Mouse (Mus musculus): ENCODE results near the gene Nbr1.
"Not testable (repeated sequence)": the region's sequence is repeated elsewhere in the genome, so short reads cannot be mapped to it uniquely, and the experiment has no call there.

Nbr1 gene

DNA sequence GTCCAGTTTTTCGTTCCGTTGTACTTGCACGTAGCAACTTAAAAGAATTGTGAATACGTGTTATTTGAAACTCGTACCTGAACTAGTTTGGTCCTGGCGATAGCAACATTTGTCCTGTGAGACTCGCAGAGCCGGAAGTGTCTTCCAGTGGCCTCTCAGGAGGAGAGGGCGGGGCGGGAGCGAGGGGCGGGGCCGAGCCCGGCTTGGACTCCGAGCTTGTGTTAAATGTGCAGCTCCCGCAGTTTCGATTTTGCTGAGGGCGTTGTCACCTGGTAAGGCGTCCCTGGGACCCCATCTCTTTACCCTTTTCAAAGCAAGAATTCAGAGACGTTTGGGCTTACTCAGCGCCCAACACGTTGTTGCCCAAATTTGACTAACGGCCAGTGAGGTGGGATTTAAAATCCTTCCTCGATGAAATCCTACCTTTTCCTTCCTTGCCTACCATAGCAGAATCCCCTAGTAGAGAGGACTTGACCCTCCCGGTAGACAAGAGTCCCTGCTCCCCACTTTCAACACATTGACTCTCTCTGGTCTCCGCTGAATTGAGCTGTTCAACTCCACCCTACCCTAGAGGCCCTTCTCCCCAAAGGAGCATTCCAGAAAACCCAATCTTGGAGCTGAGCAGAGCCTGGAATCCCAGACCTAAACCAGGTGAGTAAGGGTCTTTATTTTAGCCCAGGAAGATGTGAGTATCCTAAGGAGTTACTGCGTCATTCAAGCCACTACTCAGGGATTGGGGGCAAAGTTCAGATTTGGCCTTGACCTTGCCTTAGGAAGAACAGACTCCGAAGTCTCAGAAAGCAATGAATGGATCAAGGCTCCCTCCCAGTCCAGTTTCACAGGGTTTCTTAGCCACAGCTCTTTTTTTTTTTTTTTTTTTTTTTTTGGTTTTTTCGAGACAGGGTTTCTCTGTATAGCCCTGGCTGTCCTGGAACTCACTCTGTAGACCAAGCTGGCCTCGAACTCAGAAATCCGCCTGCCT lies 30.4 kb downstream of the Nbr1 start, which contains the start of gene Tmem106a:
Gene Tmem106a, plus strand, starts transcription at position 189 of the 982 bp plus-strand sequence.
- DNase-seq (ENCODE audit: low spot score in 2 of 2): peak; percentile 66 to 71

DNA sequence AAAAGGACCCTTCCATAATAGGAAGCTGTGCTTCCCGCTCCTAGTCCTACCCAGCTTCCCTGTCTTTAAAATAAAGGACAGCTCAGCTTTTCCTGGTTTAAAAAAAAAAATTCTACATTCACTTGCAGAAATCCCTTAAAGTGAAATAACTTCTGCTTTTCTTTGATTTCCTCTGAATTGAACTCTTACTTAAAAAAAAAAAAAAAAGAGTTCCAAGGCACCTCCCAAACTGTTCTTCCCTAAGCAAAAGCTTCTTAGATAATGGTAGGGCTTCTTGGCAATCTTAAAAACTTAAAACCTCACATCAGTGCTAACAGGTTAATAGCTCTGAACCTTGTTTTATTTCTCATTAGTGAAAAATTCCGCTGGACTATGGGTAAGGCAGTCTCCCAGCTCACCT lies 31.3 kb downstream of the Nbr1 start:
- DNase-seq (ENCODE audit: low spot score in 2 of 2): no peak

DNA sequence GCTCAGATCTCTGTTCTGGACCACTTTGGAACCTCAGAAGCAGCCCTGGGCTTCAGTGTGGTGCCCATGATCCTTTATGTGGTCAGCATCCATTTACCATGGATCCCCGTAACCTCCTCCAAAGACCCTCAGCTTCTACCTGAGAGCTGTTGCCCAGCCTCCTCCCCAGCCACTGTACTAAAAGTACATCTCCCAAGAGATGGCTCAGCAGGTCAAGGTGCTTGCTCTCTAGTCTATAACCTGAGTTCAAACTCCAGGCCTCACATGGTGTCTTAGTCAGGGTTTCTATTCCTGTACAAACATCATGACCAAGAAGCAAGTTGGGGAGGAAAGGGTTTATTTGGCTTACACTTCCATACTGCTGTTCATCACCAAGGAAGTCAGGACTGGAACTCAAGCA lies 33.1 kb downstream of the Nbr1 start:
- DNase-seq (ENCODE audit: low spot score in 2 of 2): not testable (repeated sequence)

DNA sequence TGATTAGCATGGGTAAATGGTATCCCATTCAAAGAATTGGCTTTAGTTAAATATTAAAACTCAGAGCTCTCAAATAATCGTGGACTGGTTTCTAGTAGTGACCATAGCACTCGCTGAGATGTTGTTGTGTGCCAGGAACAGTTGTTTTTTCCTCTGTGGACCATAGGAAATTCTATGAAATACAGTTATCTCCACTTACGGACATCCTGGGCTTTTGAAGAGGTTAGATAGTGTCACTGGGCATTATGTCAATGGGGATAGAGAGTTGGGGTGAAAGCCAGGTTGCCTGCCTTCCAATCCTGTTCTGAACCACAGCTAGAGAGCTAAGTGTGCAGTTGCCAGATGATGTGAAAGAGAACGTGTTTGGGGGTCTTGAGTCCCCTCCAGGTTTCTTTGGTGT lies 33.9 kb downstream of the Nbr1 start:
- DNase-seq (ENCODE audit: low spot score in 2 of 2): no peak

DNA sequence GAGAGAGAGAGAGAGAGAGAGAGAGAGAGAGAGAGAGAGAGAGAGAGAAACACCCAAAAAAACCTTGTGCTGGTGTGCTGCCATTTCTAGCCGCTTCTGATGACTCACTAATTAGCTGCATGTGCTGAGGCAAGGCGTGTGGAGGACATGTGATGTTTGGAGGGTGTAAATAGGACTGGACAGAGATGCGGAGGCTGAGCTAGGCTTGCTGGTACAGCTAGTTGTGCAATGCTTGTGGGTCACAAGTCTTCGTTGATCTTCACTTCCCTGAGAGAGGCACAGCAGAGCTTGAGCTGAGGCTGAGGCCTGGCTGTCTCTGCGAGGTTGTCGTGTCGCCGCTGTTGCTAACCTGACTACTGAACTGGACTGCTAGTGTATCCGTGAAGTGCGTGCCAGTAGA lies 35.7 kb downstream of the Nbr1 start:
- DNase-seq (ENCODE audit: low spot score in 2 of 2): no peak

DNA sequence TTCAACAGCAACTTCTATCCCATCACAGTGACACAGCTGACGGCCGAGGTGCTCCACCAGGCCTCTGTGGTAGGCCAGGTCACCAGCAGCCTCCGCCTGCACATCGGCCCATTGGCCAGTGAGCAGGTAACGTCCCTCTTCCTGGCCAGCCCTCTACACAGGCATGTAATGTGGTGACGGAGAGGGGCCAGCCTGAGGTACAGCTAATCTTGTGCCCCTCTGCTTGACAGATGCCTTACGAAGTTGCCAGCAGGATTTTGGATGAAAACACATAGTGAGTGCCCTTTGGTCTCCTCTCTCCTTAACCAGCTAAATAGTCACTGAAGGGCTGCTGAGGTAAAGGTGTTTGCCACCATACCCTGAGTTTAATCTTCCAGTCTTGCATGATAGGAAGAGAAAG lies 36.9 kb downstream of the Nbr1 start:
- DNase-seq (ENCODE audit: low spot score in 2 of 2): no peak

DNA sequence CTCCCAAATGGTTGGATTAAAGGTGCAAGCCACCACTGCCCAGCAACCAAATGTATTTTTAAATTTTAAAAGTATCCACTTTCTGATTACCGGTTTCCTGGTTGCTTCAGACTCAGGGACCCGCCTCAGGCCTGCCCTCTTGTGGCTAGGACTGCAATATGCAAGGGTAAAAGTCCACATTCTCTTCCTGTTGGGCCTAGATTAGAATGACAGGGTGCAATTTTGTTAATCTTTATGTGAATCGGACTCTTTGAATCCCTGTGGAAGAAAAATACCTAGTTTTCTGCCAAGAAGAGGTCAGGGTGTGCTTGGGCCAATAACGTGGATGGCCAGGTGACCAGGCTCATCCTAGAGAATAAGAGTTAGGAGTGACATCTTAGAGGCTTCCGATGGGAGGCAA lies 37.5 kb downstream of the Nbr1 start:
- no peak for DNase-seq (ENCODE audit: low spot score in 2 of 2)

DNA sequence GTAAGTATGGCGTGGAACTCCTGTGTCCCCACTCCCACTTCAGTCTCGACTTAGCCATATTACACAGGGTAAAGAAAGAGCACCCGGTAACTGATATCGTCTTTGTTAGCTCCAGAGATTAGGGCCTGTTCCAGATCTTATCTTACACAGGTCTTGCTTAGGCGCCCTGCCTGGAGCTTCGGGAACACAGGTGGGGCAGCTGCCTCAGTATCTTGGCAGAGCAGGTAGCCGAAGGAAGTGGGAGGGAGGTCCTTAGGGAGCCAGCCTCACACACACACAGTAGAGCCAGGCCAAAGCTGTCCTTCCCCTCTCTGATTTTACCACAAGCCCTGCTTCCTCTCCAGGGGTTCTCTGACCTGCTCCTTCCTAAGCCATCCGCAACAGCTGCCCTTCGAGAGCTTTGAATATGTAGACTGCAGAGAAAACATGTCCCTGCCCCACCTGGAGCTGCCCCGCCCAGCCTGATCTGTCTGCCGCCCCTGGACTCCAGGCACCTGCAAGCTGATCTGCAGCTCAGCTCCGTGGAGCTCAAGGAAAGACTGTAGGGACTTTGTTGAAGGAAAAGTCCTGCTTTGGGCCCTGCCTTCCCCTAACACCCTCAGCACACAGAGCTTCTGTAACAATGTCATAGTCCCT lies 38.2 kb downstream of the Nbr1 start:
- no peak for DNase-seq (ENCODE audit: low spot score in 2 of 2)

DNA sequence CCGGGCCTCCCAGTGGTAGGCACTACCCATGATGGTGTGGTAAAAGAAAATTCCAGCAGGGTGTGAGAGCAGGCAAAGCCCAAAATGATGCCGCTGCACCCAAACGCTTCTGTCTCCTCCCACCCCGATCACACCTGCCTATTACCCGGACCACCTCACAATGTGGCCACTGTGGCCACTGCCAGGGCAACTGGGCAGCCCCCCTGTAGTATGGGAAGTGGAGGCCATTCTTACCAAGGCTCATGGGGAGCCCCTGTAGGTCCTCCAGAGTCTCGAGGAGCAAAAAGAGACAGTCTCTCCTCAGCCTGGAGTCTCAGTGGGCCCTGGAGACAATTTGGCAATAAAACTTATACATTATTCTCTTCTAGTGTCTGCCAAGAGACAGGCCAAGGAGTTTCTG lies 47.2 kb downstream of the Nbr1 start, which contains the start of gene Gm11634:
Gene Gm11634, minus strand, starts transcription at position 101 of the 400 bp plus-strand sequence.
- DNase-seq (ENCODE audit: low spot score in 2 of 2): no peak

DNA sequence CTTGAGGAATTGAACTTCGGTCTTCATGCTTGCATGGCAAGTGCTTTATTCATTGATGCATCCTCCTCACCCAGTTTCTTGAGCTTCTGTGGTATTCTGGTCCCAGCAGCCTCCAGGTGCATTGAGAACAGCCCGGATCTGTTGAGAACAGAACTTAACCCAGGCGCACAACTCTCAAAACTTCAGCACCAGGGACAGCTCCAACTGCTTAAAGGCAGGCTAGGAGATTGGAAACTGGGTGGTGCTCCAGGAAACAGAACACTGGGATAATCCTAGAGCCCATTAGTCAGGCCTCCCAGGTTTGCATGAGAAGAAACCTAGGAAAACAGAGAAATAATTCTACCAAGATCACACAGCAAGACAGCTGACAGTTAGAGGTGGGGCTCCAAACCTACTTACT lies 50.5 kb downstream of the Nbr1 start:
- DNase-seq (ENCODE audit: low spot score in 2 of 2): no peak

DNA sequence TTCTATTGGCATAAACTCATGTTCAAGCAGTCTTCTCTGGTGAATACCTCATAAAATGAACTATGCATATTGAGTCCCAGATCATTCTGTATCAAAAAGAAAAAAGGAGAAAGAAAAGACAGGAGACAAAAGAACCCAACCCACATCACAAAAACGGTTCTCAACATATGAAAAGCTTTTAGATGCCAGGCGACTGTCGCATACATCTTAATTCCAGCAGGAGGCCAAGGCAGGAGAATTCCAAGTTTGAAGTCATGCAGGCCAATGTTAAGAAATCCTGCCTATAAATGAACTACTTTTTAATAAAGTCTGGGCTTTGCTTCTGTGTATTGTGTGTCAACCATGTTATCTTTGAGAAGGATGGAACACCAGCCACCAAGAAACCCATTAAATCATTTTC lies 52.2 kb downstream of the Nbr1 start:
- no peak for DNase-seq (ENCODE audit: low spot score in 2 of 2)

DNA sequence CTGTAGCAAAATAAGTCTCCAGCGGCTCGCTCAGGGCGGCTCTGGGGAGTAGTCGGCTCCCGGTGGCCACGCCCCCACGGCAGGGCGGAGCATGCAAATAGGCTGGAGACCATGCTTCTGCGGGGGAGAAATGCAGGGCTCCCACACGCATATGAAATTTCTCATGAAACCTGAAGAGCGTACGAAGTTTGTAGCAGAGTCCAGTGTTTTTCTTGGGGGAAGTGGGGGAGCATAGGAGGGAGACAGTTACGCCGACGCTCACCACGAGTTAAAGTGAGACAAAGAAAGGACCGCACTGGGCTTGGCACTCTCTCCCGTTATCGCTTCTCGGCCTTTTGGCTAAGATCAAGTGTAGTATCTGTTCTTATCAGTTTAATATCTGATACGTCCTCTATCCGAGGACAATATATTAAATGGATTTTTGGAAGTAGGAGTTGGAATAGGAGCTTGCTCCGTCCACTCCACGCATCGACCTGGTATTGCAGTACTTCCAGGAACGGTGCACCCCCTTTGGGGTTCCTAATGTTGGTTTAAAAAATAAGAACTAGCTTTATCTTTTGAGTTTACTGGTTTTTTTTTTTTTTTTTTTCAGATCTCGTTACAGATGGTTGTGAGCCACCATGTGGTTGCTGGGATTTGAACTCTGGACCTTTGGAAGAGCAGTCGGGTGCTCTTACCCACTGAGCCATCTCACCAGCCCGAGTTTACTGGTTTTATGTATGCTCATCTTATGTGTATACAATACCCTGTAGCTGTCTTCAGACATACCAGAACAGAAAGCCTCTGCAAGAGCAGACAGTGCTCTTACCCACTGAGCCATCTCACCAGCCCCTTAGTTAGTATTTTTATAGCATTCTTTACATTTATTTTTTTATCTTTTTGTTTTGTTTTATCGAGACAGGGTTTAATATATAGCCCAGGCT lies 52.8 kb downstream of the Nbr1 start:
- peak; percentile 46 to 77 for DNase-seq (ENCODE audit: low spot score in 2 of 2)

DNA sequence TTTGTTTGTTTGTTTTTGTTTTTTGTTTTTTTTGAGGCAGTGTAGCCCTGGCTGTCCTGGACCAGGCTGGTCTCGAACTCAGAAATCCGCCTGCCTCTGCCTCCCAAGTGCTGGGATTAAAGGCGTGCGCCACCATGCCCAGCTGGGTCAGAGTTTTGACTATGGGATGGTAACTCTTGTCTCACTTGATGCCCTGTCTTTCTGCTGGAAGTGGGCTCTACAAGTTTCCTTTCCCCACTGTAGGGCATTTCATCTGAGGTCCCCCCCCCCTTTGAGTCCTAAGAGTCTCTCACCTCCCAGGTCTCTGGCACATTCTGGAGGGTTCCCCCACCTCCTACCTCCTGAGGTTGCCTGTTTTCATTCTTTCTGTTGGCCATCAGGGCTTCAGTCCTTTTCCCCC lies 55.2 kb downstream of the Nbr1 start:
- not testable (repeated sequence) for DNase-seq (ENCODE audit: low spot score in 2 of 2)

DNA sequence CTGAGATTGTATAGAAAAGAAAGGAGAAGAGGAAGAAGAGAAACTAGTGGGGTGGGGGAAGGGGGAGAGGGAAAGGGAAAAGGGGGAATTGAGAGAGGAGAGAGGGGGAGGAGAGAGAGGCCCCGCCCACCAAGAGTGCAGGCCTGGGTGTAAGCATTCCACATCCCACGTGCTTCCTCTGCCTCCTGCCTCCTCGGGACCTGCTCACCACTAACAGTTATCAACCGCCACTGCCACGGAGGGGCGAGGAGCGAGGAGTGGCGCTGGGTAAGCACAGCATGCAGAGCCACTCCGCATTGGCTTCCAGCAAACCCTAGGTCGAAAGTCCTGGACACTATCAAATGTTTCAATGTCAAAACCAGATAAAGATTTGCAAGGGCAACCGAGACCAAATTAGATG lies 58.5 kb downstream of the Nbr1 start:
- no peak for DNase-seq (ENCODE audit: low spot score in 2 of 2)

DNA sequence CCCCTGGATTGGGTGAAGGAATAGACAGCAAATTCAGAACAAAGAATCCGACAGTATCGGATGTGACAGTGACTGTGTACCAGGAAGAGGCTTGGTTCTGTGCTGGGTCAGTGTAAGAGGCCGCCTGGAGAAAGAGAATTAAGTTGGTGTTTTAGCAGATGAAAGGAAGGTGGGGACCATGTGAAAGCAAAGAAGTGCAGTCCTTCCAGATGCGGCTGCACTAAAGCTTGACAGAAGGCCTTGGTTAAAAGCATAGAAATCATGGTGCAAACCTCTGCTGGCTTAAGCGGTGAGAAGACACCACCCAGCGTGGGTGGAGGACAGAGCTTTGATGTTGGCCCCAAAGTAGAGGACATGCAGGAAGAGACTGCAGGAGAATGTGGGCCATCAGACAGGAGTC lies 61.6 kb downstream of the Nbr1 start:
- no peak for DNase-seq (ENCODE audit: low spot score in 2 of 2)

DNA sequence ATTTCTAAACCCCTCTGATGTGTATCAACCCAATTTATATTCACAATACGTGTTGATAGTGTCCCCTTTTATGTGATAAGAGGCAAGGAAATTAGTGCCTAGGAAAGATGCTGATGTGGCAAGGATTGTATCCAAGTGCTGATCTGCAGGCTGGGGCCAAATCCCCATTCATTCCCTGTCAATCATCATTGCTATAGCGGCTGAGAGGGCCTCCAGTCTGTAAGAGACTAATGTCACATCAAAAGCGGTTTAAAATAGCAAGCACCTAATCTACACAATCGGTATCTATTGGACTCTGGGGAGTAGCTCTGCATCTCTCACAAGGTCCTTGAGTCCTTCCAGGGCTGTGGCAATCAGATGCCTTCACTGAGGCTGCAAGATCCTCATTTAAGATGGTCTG lies 62.2 kb downstream of the Nbr1 start:
- no peak for DNase-seq (ENCODE audit: low spot score in 2 of 2)

DNA sequence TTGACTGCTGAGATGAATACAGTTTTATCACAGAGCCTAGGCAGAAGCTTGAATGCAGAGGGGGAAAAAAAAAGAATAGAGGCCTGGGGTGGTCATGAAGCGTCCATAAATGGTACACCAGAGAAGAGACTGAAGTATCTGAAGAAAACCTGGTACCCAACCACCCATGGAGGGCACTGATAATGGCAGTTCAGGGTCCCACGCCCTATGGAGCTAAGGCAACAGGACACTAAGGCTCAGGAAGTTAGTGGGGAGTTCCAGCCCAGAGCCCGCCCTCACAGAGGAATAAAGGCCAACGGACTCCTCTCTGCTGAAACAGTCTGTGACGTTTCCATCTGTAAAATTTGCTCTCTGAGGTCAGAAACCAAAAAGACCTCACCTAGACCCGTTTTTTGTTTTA lies 63.4 kb downstream of the Nbr1 start:
- no peak for DNase-seq (ENCODE audit: low spot score in 2 of 2)

DNA sequence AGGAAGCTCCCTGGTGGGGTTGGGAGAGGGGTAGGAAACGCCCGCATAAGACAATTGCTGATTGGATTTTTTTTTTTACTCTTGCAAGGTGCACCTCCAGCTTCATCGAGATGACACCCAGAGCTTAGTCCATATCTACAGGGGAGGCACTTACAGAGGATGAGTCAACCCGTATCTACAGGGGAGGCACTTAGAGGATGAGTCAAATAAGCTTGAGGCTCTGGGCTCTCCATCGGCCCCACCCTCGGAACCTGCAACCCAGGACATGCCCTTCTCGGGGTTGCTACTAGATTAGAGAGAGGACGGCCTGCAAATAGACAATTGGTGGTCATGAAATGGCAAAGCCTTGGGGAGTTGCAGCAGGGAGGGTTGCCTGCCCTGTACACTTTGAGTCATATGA lies 64.2 kb downstream of the Nbr1 start:
- DNase-seq (ENCODE audit: low spot score in 2 of 2): no peak

DNA sequence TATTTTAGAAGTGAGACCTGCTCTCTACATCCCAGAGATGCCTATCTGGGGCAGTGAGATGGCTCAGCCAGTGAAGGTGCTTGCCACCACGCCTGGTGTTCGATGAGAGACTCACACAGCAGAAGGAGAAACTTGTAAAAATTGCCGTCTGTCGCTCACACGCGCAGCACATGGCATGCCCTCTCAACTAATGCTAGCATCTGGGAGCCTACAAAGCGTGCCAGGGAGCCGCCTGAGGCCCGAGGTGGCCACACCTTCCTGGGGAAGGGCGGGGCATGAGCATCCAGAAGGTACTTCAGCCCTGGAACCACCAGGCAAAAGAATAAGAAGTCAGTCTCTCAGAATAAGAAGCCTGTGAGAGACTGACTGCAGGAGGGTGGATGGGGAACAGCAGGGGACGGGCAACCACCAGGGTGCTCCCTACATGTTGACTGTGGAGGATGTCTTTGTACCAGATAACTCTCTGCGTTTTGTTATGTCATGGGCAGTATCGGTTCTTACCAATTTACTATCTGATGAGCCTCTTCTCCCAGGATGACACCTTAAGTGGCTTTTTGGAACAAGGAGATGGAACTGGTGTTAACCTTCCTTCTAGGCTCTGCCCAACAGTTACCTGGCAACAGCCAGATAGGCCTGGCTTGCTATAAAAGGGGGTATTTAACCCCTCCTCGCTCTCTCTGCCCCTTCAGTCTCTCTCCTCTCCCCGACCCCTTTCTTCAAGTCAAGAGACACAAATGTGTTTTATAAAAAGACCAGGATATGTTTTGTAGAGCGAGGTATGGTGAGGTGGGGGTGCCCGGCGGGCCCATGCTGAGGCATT lies 65.2 kb downstream of the Nbr1 start:
- DNase-seq (ENCODE audit: low spot score in 2 of 2): no peak

DNA sequence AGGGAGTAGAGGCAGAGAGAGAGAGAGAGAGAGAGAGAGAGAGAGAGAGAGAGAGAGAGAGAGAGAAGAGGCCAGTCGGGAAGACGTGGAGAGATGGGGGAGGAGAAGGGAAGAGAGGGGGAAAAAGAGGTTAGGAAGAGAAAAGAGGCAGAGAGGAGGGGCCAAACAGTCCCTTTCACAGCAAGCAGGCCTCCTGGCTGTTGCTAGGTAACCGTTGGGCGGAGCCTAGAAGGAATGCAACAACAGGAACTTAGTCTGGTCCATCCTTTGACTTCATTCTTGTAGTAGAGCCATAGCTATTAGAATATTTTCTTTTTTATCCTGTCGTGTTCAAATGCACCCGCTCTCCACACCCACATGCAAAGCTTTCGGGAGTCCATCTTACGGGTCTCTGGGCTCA lies 65.9 kb downstream of the Nbr1 start:
- DNase-seq (ENCODE audit: low spot score in 2 of 2): no peak

DNA sequence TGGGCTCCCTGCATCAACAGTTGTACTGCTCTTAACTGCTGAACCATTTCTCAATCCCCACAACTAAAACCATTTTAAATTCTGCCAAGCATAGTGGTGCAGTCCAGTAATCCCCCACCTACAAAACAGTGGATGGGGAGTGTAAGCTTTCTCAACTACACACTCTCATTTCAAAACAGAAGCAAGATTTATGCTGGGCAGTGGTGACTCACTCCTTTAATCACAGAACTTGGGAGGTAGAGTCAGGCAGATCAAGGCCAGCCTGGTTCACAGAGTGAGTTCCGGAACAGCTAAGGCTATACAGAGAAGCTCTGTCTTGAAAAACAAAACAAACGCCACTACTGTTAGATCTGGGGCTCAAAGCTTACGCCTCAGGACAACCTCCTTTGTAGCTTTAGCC lies 66.6 kb downstream of the Nbr1 start:
- no peak for DNase-seq (ENCODE audit: low spot score in 2 of 2)
